Mouse (Mus musculus): ENCODE measurements around the gene Adam1b.

DNA sequence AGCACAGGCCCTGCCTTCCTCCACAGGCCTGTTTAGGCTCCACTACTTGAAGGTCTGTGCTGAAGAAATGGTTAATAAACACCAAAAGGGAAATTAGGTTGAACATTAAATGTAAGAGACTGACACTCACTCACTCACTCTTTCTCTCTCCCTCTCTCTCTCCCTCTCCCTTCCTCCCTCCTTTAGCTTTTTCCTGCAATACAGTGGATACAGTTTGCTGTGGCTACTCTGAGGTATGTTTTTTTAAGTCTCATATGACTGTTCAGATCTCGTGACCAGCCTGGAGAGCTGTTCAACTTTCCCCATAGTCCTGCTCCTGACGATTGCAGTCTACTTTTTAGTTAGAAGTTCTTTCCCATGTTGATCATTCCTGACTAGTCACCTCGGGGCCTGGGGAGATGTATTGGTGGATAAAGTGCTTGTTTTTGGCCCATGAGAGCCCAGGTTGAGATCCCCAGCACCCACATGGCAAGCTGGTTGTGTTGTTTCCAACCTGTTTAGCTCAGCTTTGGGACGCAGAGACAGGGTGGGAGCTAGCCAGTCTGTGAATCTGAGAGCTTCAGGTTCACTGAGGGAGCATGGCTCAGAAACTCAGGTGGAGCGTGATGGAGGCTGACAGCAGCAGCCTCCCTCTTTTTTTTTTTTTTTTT is 39.5 kb downstream of the Adam1b start:
- no peak for TF ChIP-seq MYOD1 (IDR thresholded peaks at IDR 0.05; ENCODE audit: control insufficient read depth in 1 of 3, insufficient read length in 2 of 3, low read depth in 2 of 3)
- TF ChIP-seq REST (IDR thresholded peaks at IDR 0.05; ENCODE audit: insufficient read depth, insufficient read length) = no peak
- TF ChIP-seq POLR2A (IDR thresholded peaks at IDR 0.05; ENCODE audit: insufficient read length, low read depth) = no peak
- TF ChIP-seq TCF12 (IDR thresholded peaks at IDR 0.05; ENCODE audit: insufficient read depth, poor library complexity, severe bottlenecking) = no peak
- no peak for TF ChIP-seq MAX (IDR thresholded peaks at IDR 0.05; ENCODE audit: low read depth)
- TF ChIP-seq E2F4 (IDR thresholded peaks at IDR 0.05; ENCODE audit: insufficient read depth) = no peak

All from myocyte (in vitro differentiated cells).